Mouse (Mus musculus) liver, adult 2 months (tissue): Measurements from ENCODE around the gene 5730455P16Rik. TPM values are rescaled to one million over a fixed set of nuclear protein-coding genes. Genes with fewer than 3 reads are reported as not detected.
"Not testable (repeated sequence)": the region's sequence is repeated elsewhere in the genome, so short reads cannot be mapped to it uniquely, and the experiment has no call there.

Experiments used
- DNase-seq: peaks from one replicate; pipeline ENCODE4 v3.0.0-alpha.2; 2011; ENCODE audit warnings: low read depth, low spot score; ENCODE audit errors: extremely low read depth
- H3K27ac ChIP-seq: fragments of 200-500 bp; replicated peaks from 2 replicates; pipeline ENCODE4 v1.5.1; 2012; ENCODE audit warnings: low read depth, mild to moderate bottlenecking, control low read depth, inconsistent platforms, low read length; ENCODE audit not compliant: insufficient read depth
- H3K27me3 ChIP-seq: fragments of 200-500 bp; 2 replicates; pipeline ENCODE4 v1.6.1; 2012; ENCODE audit warnings: mild to moderate bottlenecking, moderate library complexity, low read length, inconsistent platforms; ENCODE audit not compliant: control insufficient read depth, insufficient read depth
- H3K36me3 ChIP-seq: fragments of 200-500 bp; 2 replicates; pipeline ENCODE4 v1.6.1; 2012; ENCODE audit warnings: low read length, inconsistent platforms; ENCODE audit not compliant: control insufficient read depth, insufficient read depth
- H3K4me1 ChIP-seq: fragments of 200-500 bp; 2 replicates; pipeline ENCODE4 v1.6.1; 2011; ENCODE audit warnings: low read length; ENCODE audit not compliant: control insufficient read depth, insufficient read depth
- H3K4me3 ChIP-seq: fragments of 200-500 bp; 2 replicates; pipeline ENCODE4 v1.5.1; 2011; ENCODE audit warnings: low read depth, mild to moderate bottlenecking, control low read depth, low read length, moderate library complexity; ENCODE audit not compliant: insufficient read depth
- H3K79me2 ChIP-seq: fragments of 200-500 bp; 2 replicates; pipeline ENCODE4 v1.6.1; 2012; ENCODE audit warnings: inconsistent platforms, mild to moderate bottlenecking, low read length, moderate library complexity; ENCODE audit not compliant: control insufficient read depth, insufficient read depth
- H3K9ac ChIP-seq: fragments of 200-500 bp; 2 replicates; pipeline ENCODE4 v1.6.1; 2012; ENCODE audit warnings: low read depth, mild to moderate bottlenecking, control low read depth, inconsistent platforms, low read length
- CTCF ChIP-seq: fragments of 200-500 bp; IDR thresholded peaks from 2 replicates; pipeline ENCODE4 v1.5.1; 2011; ENCODE audit warnings: low read depth, low read length, control low read depth
- POLR2A ChIP-seq: fragments of 200-500 bp; IDR thresholded peaks from 2 replicates; pipeline ENCODE4 v1.6.1; 2011; ENCODE audit warnings: low read length, control low read depth; ENCODE audit not compliant: insufficient read depth; ENCODE audit errors: extremely low read depth
- WGBS: fragments of 180-500 bp; shearing (Covaris S2); methylation state at CpG from one replicate; pipeline ENCODE4 v1.1.7; 2018; 5-methylcytosine and 5-hydroxymethylcytosine counted together
- polyA plus RNA-seq: library from polyadenylated mRNA; depleted of rRNA; stranded (reverse); fragments of >200 nt; gene quantifications from 2 replicates; pipeline ENCODE4 v1.2.3, GENCODE M21; 2012; rRNA removed
- total RNA-seq: library from RNA; depleted of rRNA; stranded (reverse); fragments of >200 nt; gene quantifications from 2 replicates; pipeline ENCODE4 v1.2.3, GENCODE M21; 2014; rRNA removed

Gene 5730455P16Rik
- total RNA-seq (10.4 and 11.8 TPM in 2 replicates), polyA plus RNA-seq (1.8 and 2.1 TPM in 2 replicates)

- WGBS: 2% methylated on average over 39 of the region's 43 CpGs
- Histone ChIP-seq H3K4me1 (0 out of 2 replicates have a peak, but pooled peaks cover 2% of the 10 kb centered on the region), H3K79me2 (no peaks in the 10 kb centered on the region; the same call in 1 of the 2 replicates), H3K4me3 (peak within 1 kb of the TSS; percentile 94), H3K36me3 (peaks cover 18% of the 10 kb centered on the region), H3K9ac (peak within 1 kb of the TSS; percentile 92), H3K27me3 (no peaks in the 10 kb centered on the region), H3K27ac (no peak within 1 kb of the TSS)
- TF ChIP-seq POLR2A (peak; percentile 48; the same call in 1 of the 2 replicates), CTCF (no peak)
- peak; percentile 65 for DNase-seq
These were observed at the start of gene 5730455P16Rik for GRCm38 (mm10) chr11:80377712-80378451. TSS of gene 5730455P16Rik (minus strand) at chr11:80378034.

DNA sequence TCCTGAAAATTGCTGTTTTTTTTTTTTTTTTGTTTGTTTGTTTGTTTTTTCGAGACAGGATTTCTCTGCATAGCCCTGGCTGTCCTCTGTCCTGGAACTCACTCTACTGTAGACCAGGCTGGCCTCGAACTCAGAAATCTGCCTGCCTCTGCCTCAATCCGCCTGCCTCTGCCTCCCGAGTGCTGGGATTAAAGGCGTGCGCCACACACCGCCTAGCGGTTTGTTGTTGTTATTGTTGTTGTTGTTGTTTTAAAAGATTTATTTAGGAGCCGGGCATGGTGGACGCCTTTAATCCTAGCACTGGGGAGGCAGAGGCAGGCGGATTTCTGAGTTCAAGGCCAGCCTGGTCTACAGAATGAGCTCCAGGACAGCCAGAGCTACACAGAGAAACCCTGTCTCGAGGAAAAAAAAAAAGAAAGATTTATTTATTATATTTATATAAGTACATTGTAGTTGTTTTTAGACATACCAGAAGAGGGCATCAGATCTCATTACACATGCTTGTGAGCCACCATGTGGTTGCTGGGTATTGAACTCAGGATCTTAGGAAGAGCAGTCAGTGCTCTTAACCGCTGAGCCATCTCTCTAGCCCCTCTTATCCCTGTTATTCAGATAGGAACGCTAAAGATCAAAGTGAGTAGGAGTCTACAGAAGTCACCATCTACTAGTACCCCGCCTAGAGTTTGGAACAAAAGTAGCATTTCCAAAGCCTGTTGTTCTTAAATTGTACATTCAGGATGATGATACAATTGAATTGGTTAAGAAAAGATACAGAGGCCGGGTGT, 48.4 kb upstream of the 5730455P16Rik start:
- not testable (repeated sequence) for H3K27me3 ChIP-seq, H3K4me1 ChIP-seq, H3K4me3 ChIP-seq, H3K27ac ChIP-seq, H3K36me3 ChIP-seq, H3K9ac ChIP-seq, DNase-seq, H3K79me2 ChIP-seq
- 80% methylated on average over 16 of the region's 16 CpGs for WGBS

GRCm38 (mm10) chr11:80425247-80425778, 47.5 kb upstream of the 5730455P16Rik start:
- Histone ChIP-seq H3K4me1 (no peaks in the 10 kb centered on the region; the same call in 1 of the 2 replicates), H3K4me3 (no peak overlapping the region), H3K79me2 (peaks cover 6% of the 10 kb centered on the region), H3K27ac (no peak overlapping the region), H3K27me3 (no peaks in the 10 kb centered on the region), H3K36me3 (no peaks in the 10 kb centered on the region), H3K9ac (no peak overlapping the region)
- no peak for TF ChIP-seq POLR2A
- TF ChIP-seq CTCF: no peak
- no peak for DNase-seq
- 61% methylated on average over 5 of the region's 5 CpGs for WGBS

DNA sequence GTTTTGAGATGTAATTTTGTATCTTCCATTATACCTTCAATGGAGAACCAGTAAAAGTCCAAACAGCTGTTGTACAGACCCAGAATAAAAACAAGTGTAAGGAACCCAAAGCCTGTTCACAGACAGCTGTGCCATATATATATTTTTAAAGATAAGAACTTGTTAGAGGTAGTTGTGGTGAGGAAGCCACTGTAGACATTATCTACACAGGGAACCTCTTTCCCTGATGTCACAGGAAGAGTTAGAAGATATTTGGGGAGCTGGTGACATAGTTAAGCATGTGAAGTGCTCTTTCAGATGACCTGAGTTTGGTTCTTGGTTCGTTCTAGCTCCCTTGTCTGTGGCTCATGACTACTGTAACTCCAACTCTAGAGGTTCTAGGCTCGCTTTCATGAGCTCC, 46.9 kb upstream of the 5730455P16Rik start:
- TF ChIP-seq POLR2A (no peak), CTCF (no peak)
- Histone ChIP-seq H3K27ac (no peak overlapping the region), H3K79me2 (peaks cover 6% of the 10 kb centered on the region), H3K9ac (no peak overlapping the region), H3K36me3 (no peaks in the 10 kb centered on the region), H3K4me1 (no peaks in the 10 kb centered on the region; the same call in 1 of the 2 replicates), H3K4me3 (no peak overlapping the region), H3K27me3 (no peaks in the 10 kb centered on the region)
- no peak for DNase-seq
- 78% methylated on average over 2 of the region's 2 CpGs for WGBS

- H3K9ac ChIP-seq: no peak overlapping the region
- H3K27me3 ChIP-seq: no peaks in the 10 kb centered on the region
- no peak overlapping the region for H3K27ac ChIP-seq
- H3K4me3 ChIP-seq: no peak overlapping the region
- H3K36me3 ChIP-seq: no peaks in the 10 kb centered on the region
- no peaks in the 10 kb centered on the region for H3K4me1 ChIP-seq
- 79% methylated on average over 7 of the region's 7 CpGs for WGBS
- no peaks in the 10 kb centered on the region for H3K79me2 ChIP-seq
- no peak for TF ChIP-seq POLR2A
- no peak for TF ChIP-seq CTCF
- no peak for DNase-seq
These were observed 43.7 kb upstream of the 5730455P16Rik start for GRCm38 (mm10) chr11:80421421-80422047.
